19 mouse cellular contexts compared by ENCODE assay signal in genomic region chr12:114646372-114646771, GRCm38 (mm10).
"Had no signal": no experiment of that assay in that cellular context is flagged by ENCODE, and none has a peak within 500 bp of the region (broad histone marks: within the 10 kb centered on the region; RNA-seq: fewer than 3 reads in every experiment).

No protein-coding gene starts in this region.

- H3K27ac ChIP-seq: limb, embryonic 10.5 days; limb, embryonic 13.5 days; liver, embryonic 12.5 days; liver, embryonic 15.5 days; lung, embryonic 15.5 days; midbrain, embryonic 12.5 days; midbrain, embryonic 15.5 days; neural tube, embryonic 13.5 days had no signal

- DNase-seq: kidney, adult 9 months; kidney, postnatal 14 days; kidney, postnatal 4 days; liver; lung, adult 18-20 months; lung, postnatal 10 days; lung, postnatal 36 days; retina, postnatal 1 day; right cerebral cortex, postnatal 25 days; thymus, adult 18-20 months; thymus, postnatal 36 days had no signal

- H3K36me3 ChIP-seq: limb, embryonic 10.5 days; limb, embryonic 13.5 days; liver, embryonic 12.5 days; liver, embryonic 15.5 days; lung, embryonic 15.5 days; midbrain, embryonic 12.5 days; midbrain, embryonic 15.5 days; neural tube, embryonic 13.5 days had no signal

- H3K4me2 ChIP-seq: limb, embryonic 13.5 days; liver, embryonic 12.5 days; liver, embryonic 15.5 days; lung, embryonic 15.5 days; midbrain, embryonic 12.5 days; midbrain, embryonic 15.5 days; neural tube, embryonic 13.5 days had no signal

- H3K27me3 ChIP-seq: limb, embryonic 13.5 days; liver, embryonic 12.5 days; liver, embryonic 15.5 days; lung, embryonic 15.5 days; midbrain, embryonic 12.5 days; midbrain, embryonic 15.5 days; neural tube, embryonic 13.5 days had no signal

- ATAC-seq: liver, embryonic 12.5 days; midbrain, embryonic 15.5 days had no signal

- H3K4me3 ChIP-seq: limb, embryonic 10.5 days; limb, embryonic 13.5 days; liver, embryonic 12.5 days; liver, embryonic 15.5 days; lung, embryonic 15.5 days; midbrain, embryonic 12.5 days; midbrain, embryonic 15.5 days; neural tube, embryonic 13.5 days had no signal

- H3K9me3 ChIP-seq: limb, embryonic 10.5 days; liver, embryonic 15.5 days; lung, embryonic 15.5 days had no signal

- H3K9ac ChIP-seq: limb, embryonic 13.5 days; liver, embryonic 12.5 days; liver, embryonic 15.5 days; lung, embryonic 15.5 days; midbrain, embryonic 12.5 days; midbrain, embryonic 15.5 days; neural tube, embryonic 13.5 days had no signal

- H3K4me1 ChIP-seq: limb, embryonic 10.5 days; limb, embryonic 13.5 days; liver, embryonic 12.5 days; liver, embryonic 15.5 days; lung, embryonic 15.5 days; midbrain, embryonic 12.5 days; midbrain, embryonic 15.5 days; neural tube, embryonic 13.5 days had no signal
